Mouse (Mus musculus) urinary bladder, postnatal 25 days (tissue): ENCODE data around the gene Nxnl2.
A peak's percentile ranks its signal among the peaks of the same experiment; 100 is the strongest.
"Not testable (repeated sequence)": the region's sequence is repeated elsewhere in the genome, so short reads cannot be mapped to it uniquely, and the experiment has no call there.

Experiments
- DNase-seq: peaks from one replicate; pipeline ENCODE4 v3.0.0; 2022; ENCODE audit warnings: low spot score

Nxnl2 gene

GRCm38 (mm10) chr13:51179362-51179761 is 8.5 kb downstream of the Nxnl2 start:
- no peak for DNase-seq

GRCm38 (mm10) chr13:51182236-51182635 is 11.4 kb downstream of the Nxnl2 start:
- DNase-seq: no peak

GRCm38 (mm10) chr13:51184896-51185295 is 14.1 kb downstream of the Nxnl2 start:
- no peak for DNase-seq

- DNase-seq: no peak
These were observed 19.5 kb downstream of the Nxnl2 start for GRCm38 (mm10) chr13:51190336-51190735.

- peak; percentile 20 for DNase-seq
These were observed 20.8 kb downstream of the Nxnl2 start for GRCm38 (mm10) chr13:51191416-51192140.

- no peak for DNase-seq
These were observed 23.1 kb downstream of the Nxnl2 start for GRCm38 (mm10) chr13:51193893-51194292.

GRCm38 (mm10) chr13:51197699-51198098 is 26.9 kb downstream of the Nxnl2 start:
- DNase-seq: no peak

- DNase-seq: no peak
These were observed 27.4 kb downstream of the Nxnl2 start for GRCm38 (mm10) chr13:51198186-51198585.

- DNase-seq: not testable (repeated sequence)
These were observed 31.4 kb downstream of the Nxnl2 start for GRCm38 (mm10) chr13:51201985-51202843.

GRCm38 (mm10) chr13:51202844-51203173 is 32.0 kb downstream of the Nxnl2 start:
- peak; percentile 23 for DNase-seq

- DNase-seq: no peak
These were observed 32.6 kb downstream of the Nxnl2 start for GRCm38 (mm10) chr13:51203467-51203866.

GRCm38 (mm10) chr13:51204081-51204480 is 33.3 kb downstream of the Nxnl2 start:
- DNase-seq: not testable (repeated sequence)

GRCm38 (mm10) chr13:51207965-51208364 is 37.1 kb downstream of the Nxnl2 start:
- DNase-seq: no peak

- DNase-seq: no peak
These were observed 37.7 kb downstream of the Nxnl2 start for GRCm38 (mm10) chr13:51208378-51209100.

- DNase-seq: no peak
These were observed 39.8 kb downstream of the Nxnl2 start for GRCm38 (mm10) chr13:51210639-51211038.

- DNase-seq: no peak
These were observed 43.9 kb downstream of the Nxnl2 start for GRCm38 (mm10) chr13:51214746-51215145.

- no peak for DNase-seq
These were observed 50.1 kb downstream of the Nxnl2 start for GRCm38 (mm10) chr13:51220897-51221296.

- no peak for DNase-seq
These were observed 50.8 kb downstream of the Nxnl2 start for GRCm38 (mm10) chr13:51221425-51222160.
